Mouse (Mus musculus): ENCODE measurements around the gene Galk1. TPM values are rescaled to one million over a fixed set of nuclear protein-coding genes. Genes with fewer than 3 reads are reported as not detected.

Galk1 gene
- polyA plus RNA-seq, 1 experiment from 2014 or later: 319 TPM

GRCm38 (mm10) chr11:116045173-116045572 lies 32.7 kb upstream of the Galk1 start:
- Histone ChIP-seq H3K9ac (replicated peaks) (no peak overlapping the region), H3K27ac (ENCODE audit: low read depth) (no peak overlapping the region), H3K4me1 (ENCODE audit: insufficient read depth) (no peaks in the 10 kb centered on the region), H3K4me2 (ENCODE audit: low read depth, low read length) (no peak overlapping the region), H3K9me3 (ENCODE audit: low read length) (no peaks in the 10 kb centered on the region), H3K36me3 (replicated peaks; ENCODE audit: insufficient read depth, low read length) (peaks cover 55% of the 10 kb centered on the region), H3K27me3 (ENCODE audit: insufficient read depth, low read length) (no peaks in the 10 kb centered on the region), H3K4me3 (ENCODE audit: low read depth, low read length) (no peak overlapping the region)
- DNase-seq (no peak), ATAC-seq (no peak)
- 89% methylated on average over 6 of the region's 6 CpGs for WGBS (ENCODE audit: insufficient replicate concordance)
- TF ChIP-seq EP300 (IDR thresholded peaks at IDR 0.05; ENCODE audit: low read depth): no peak
- no peak for TF ChIP-seq CTCF (IDR thresholded peaks at IDR 0.05; ENCODE audit: low read depth)

GRCm38 (mm10) chr11:116043286-116043685 lies 30.8 kb upstream of the Galk1 start:
- Histone ChIP-seq H3K4me3 (ENCODE audit: low read depth, low read length) (no peak overlapping the region), H3K4me1 (ENCODE audit: insufficient read depth) (no peaks in the 10 kb centered on the region), H3K27ac (ENCODE audit: low read depth) (no peak overlapping the region), H3K4me2 (ENCODE audit: low read depth, low read length) (no peak overlapping the region), H3K9me3 (ENCODE audit: low read length) (no peaks in the 10 kb centered on the region), H3K27me3 (ENCODE audit: insufficient read depth, low read length) (no peaks in the 10 kb centered on the region), H3K9ac (replicated peaks) (no peak overlapping the region), H3K36me3 (replicated peaks; ENCODE audit: insufficient read depth, low read length) (peaks cover 49% of the 10 kb centered on the region)
- TF ChIP-seq EP300 (IDR thresholded peaks at IDR 0.05; ENCODE audit: low read depth) (no peak), CTCF (IDR thresholded peaks at IDR 0.05; ENCODE audit: low read depth) (no peak)
- DNase-seq: no peak
- 88% methylated on average over 1 of the region's 1 CpGs for WGBS (ENCODE audit: insufficient replicate concordance)
- no peak for ATAC-seq

GRCm38 (mm10) chr11:116042372-116043138 lies 30.0 kb upstream of the Galk1 start:
- no peak overlapping the region for H3K27ac ChIP-seq (ENCODE audit: low read depth)
- H3K4me2 ChIP-seq (ENCODE audit: low read depth, low read length): no peak overlapping the region
- ATAC-seq (no peak), DNase-seq (no peak)
- H3K4me1 ChIP-seq (ENCODE audit: insufficient read depth): no peaks in the 10 kb centered on the region
- H3K9ac ChIP-seq (replicated peaks): no peak overlapping the region
- no peaks in the 10 kb centered on the region for H3K27me3 ChIP-seq (ENCODE audit: insufficient read depth, low read length)
- H3K4me3 ChIP-seq (ENCODE audit: low read depth, low read length): no peak overlapping the region
- no peaks in the 10 kb centered on the region for H3K9me3 ChIP-seq (ENCODE audit: low read length)
- WGBS (ENCODE audit: insufficient replicate concordance): 75% methylated on average over 5 of the region's 5 CpGs
- peaks cover 46% of the 10 kb centered on the region for H3K36me3 ChIP-seq (replicated peaks; ENCODE audit: insufficient read depth, low read length)
- TF ChIP-seq CTCF (IDR thresholded peaks at IDR 0.05; ENCODE audit: low read depth) (no peak), EP300 (IDR thresholded peaks at IDR 0.05; ENCODE audit: low read depth) (no peak)

- Histone ChIP-seq H3K9me3 (ENCODE audit: low read length) (no peaks in the 10 kb centered on the region), H3K4me3 (ENCODE audit: low read depth, low read length) (no peak overlapping the region), H3K4me1 (ENCODE audit: insufficient read depth) (no peaks in the 10 kb centered on the region), H3K27ac (ENCODE audit: low read depth) (no peak overlapping the region), H3K4me2 (ENCODE audit: low read depth, low read length) (no peak overlapping the region), H3K9ac (replicated peaks) (no peak overlapping the region), H3K36me3 (replicated peaks; ENCODE audit: insufficient read depth, low read length) (peaks cover 39% of the 10 kb centered on the region), H3K27me3 (ENCODE audit: insufficient read depth, low read length) (no peaks in the 10 kb centered on the region)
- 95% methylated on average over 2 of the region's 2 CpGs for WGBS (ENCODE audit: insufficient replicate concordance)
- TF ChIP-seq EP300 (IDR thresholded peaks at IDR 0.05; ENCODE audit: low read depth) (no peak), CTCF (IDR thresholded peaks at IDR 0.05; ENCODE audit: low read depth) (peak; percentile 26; the same call in 1 of the 2 replicates)
- no peak for ATAC-seq
- no peak for DNase-seq
Measured at GRCm38 (mm10) chr11:116041833-116042232, 29.3 kb upstream of the Galk1 start.

GRCm38 (mm10) chr11:116040593-116040992 lies 28.1 kb upstream of the Galk1 start:
- no peak for TF ChIP-seq CTCF (IDR thresholded peaks at IDR 0.05; ENCODE audit: low read depth)
- no peak for TF ChIP-seq EP300 (IDR thresholded peaks at IDR 0.05; ENCODE audit: low read depth)
- Histone ChIP-seq H3K27me3 (ENCODE audit: insufficient read depth, low read length) (no peaks in the 10 kb centered on the region), H3K27ac (ENCODE audit: low read depth) (no peak overlapping the region), H3K4me3 (ENCODE audit: low read depth, low read length) (no peak overlapping the region), H3K4me1 (ENCODE audit: insufficient read depth) (no peaks in the 10 kb centered on the region), H3K4me2 (ENCODE audit: low read depth, low read length) (no peak overlapping the region), H3K36me3 (replicated peaks; ENCODE audit: insufficient read depth, low read length) (peaks cover 39% of the 10 kb centered on the region), H3K9me3 (ENCODE audit: low read length) (no peaks in the 10 kb centered on the region), H3K9ac (replicated peaks) (no peak overlapping the region)
- no peak for DNase-seq
- ATAC-seq: no peak
- 88% methylated on average over 6 of the region's 6 CpGs for WGBS (ENCODE audit: insufficient replicate concordance)

- no peak for ATAC-seq
Measured at GRCm38 (mm10) chr11:116037826-116038225, 25.3 kb upstream of the Galk1 start.

More at GRCm38 (mm10) chr11:116037826-116038225, 25.3 kb upstream of the Galk1 start:
- Histone ChIP-seq H3K4me2 (ENCODE audit: low read depth, low read length) (no peak overlapping the region), H3K27ac (ENCODE audit: low read depth) (no peak overlapping the region), H3K36me3 (replicated peaks; ENCODE audit: insufficient read depth, low read length) (peaks cover 29% of the 10 kb centered on the region), H3K9ac (replicated peaks) (no peak overlapping the region), H3K4me1 (ENCODE audit: insufficient read depth) (peaks cover 3% of the 10 kb centered on the region; the same call in 1 of the 2 replicates), H3K9me3 (ENCODE audit: low read length) (no peaks in the 10 kb centered on the region), H3K27me3 (ENCODE audit: insufficient read depth, low read length) (no peaks in the 10 kb centered on the region), H3K4me3 (ENCODE audit: low read depth, low read length) (no peak overlapping the region)
- no peak for DNase-seq
- no peak for TF ChIP-seq CTCF (IDR thresholded peaks at IDR 0.05; ENCODE audit: low read depth)
- no peak for TF ChIP-seq EP300 (IDR thresholded peaks at IDR 0.05; ENCODE audit: low read depth)
- 89% methylated on average over 9 of the region's 9 CpGs for WGBS (ENCODE audit: insufficient replicate concordance)
